Mouse (Mus musculus) thymus, adult 2 months (tissue): ENCODE results near the gene Ciapin1.

Source experiments
- CTCF ChIP-seq: fragments of 200-500 bp; IDR thresholded peaks from 2 replicates; pipeline ENCODE4 v1.5.1; 2012; ENCODE audit warnings: mild to moderate bottlenecking, control low read depth, low read length, moderate library complexity, borderline replicate concordance; ENCODE audit not compliant: control insufficient read depth, poor library complexity, insufficient read depth; ENCODE audit errors: extremely low read depth
- POLR2A ChIP-seq: fragments of 200-500 bp; IDR thresholded peaks from 2 replicates; pipeline ENCODE4 v1.6.1; 2012; ENCODE audit warnings: mild to moderate bottlenecking, low read length, control low read depth, moderate library complexity; ENCODE audit not compliant: control insufficient read depth, poor library complexity, insufficient read depth; ENCODE audit errors: extremely low read depth

- no peak for TF ChIP-seq CTCF
- TF ChIP-seq POLR2A, result no peak
Observed at GRCm38 (mm10) chr8:94872156-94872555, 34.0 kb upstream of the Ciapin1 start.
